Mouse (Mus musculus): ENCODE measurements around the gene Kitl. TPM values are rescaled to one million over a fixed set of nuclear protein-coding genes. Genes with fewer than 3 reads are reported as not detected.

The Kitl gene
- 20.4 and 21.6 TPM in 2 replicates for polyA plus RNA-seq (2015; fragmentation: Nextera tagmentation; extraction: Ambion mirVana)

GRCm38 (mm10) chr10:100015370-100016325, at the start of gene Kitl:
TSS of gene Kitl (plus strand) at chr10:100015630.
- H3K4me2 ChIP-seq (ENCODE audit: low read length) = peak within 1 kb of the TSS; percentile 98
- H3K4me1 ChIP-seq (replicated peaks; ENCODE audit: insufficient read depth, low read length) = 0 out of 2 replicates have a peak, but pooled peaks cover 3% of the 10 kb centered on the region
- peak within 1 kb of the TSS; percentile 85 for H3K4me3 ChIP-seq (replicated peaks; ENCODE audit: low read depth, low read length)
- H3K27ac ChIP-seq = peak within 1 kb of the TSS; percentile 70
- H3K9ac ChIP-seq (ENCODE audit: low read depth, low read length) = peak within 1 kb of the TSS; percentile 76
- under 1% methylated on average over 68 of the region's 70 CpGs for WGBS
- TF ChIP-seq CTCF (IDR thresholded peaks at IDR 0.05; ENCODE audit: low read depth) = no peak
- DNase-seq (ENCODE audit: low spot score) = peak; percentile 87
- H3K9me3 ChIP-seq (replicated peaks; ENCODE audit: low read length) = no peaks in the 10 kb centered on the region
- peak; percentile 76 for ATAC-seq (replicated peaks; ENCODE audit: low FRiP score, low read depth)
- H3K36me3 ChIP-seq (ENCODE audit: insufficient read depth, low read length) = no peaks in the 10 kb centered on the region
- no peaks in the 10 kb centered on the region for H3K27me3 ChIP-seq (ENCODE audit: insufficient read depth, low read length)

GRCm38 (mm10) chr10:99972866-99973265, 42.6 kb upstream of the Kitl start:
- H3K27ac ChIP-seq = no peak overlapping the region
- no peak for TF ChIP-seq CTCF (IDR thresholded peaks at IDR 0.05; ENCODE audit: low read depth)
- no peak overlapping the region for H3K4me3 ChIP-seq (replicated peaks; ENCODE audit: low read depth, low read length)
- H3K9ac ChIP-seq (ENCODE audit: low read depth, low read length) = no peak overlapping the region
- no peaks in the 10 kb centered on the region for H3K4me1 ChIP-seq (replicated peaks; ENCODE audit: insufficient read depth, low read length)
- no peaks in the 10 kb centered on the region for H3K9me3 ChIP-seq (replicated peaks; ENCODE audit: low read length)
- no peak overlapping the region for H3K4me2 ChIP-seq (ENCODE audit: low read length)
- no peaks in the 10 kb centered on the region for H3K36me3 ChIP-seq (ENCODE audit: insufficient read depth, low read length)
- no peak for DNase-seq (ENCODE audit: low spot score)
- 57% methylated on average over 8 of the region's 8 CpGs for WGBS
- ATAC-seq (replicated peaks; ENCODE audit: low FRiP score, low read depth) = no peak; the same call in 1 of the 2 replicates
- no peaks in the 10 kb centered on the region for H3K27me3 ChIP-seq (ENCODE audit: insufficient read depth, low read length)

- DNase-seq (ENCODE audit: low spot score) (no peak), ATAC-seq (replicated peaks; ENCODE audit: low FRiP score, low read depth) (no peak)
- Histone ChIP-seq H3K4me2 (ENCODE audit: low read length) (no peak overlapping the region), H3K4me3 (replicated peaks; ENCODE audit: low read depth, low read length) (no peak overlapping the region), H3K4me1 (replicated peaks; ENCODE audit: insufficient read depth, low read length) (no peaks in the 10 kb centered on the region), H3K27ac (no peak overlapping the region), H3K36me3 (ENCODE audit: insufficient read depth, low read length) (no peaks in the 10 kb centered on the region), H3K27me3 (ENCODE audit: insufficient read depth, low read length) (no peaks in the 10 kb centered on the region), H3K9me3 (replicated peaks; ENCODE audit: low read length) (no peaks in the 10 kb centered on the region), H3K9ac (ENCODE audit: low read depth, low read length) (no peak overlapping the region)
- no peak for TF ChIP-seq CTCF (IDR thresholded peaks at IDR 0.05; ENCODE audit: low read depth)
- 79% methylated on average over 3 of the region's 3 CpGs for WGBS
Observed at GRCm38 (mm10) chr10:99980096-99980495, 35.3 kb upstream of the Kitl start.

- TF ChIP-seq CTCF (IDR thresholded peaks at IDR 0.05; ENCODE audit: low read depth) = no peak
- no peaks in the 10 kb centered on the region for H3K36me3 ChIP-seq (ENCODE audit: insufficient read depth, low read length)
- no peak for ATAC-seq (replicated peaks; ENCODE audit: low FRiP score, low read depth)
Observed at GRCm38 (mm10) chr10:99980916-99981315, 34.5 kb upstream of the Kitl start.

GRCm38 (mm10) chr10:99981887-99982286, 33.5 kb upstream of the Kitl start:
- Histone ChIP-seq H3K27me3 (ENCODE audit: insufficient read depth, low read length) (no peaks in the 10 kb centered on the region), H3K9me3 (replicated peaks; ENCODE audit: low read length) (no peaks in the 10 kb centered on the region), H3K4me2 (ENCODE audit: low read length) (no peak overlapping the region), H3K4me1 (replicated peaks; ENCODE audit: insufficient read depth, low read length) (no peaks in the 10 kb centered on the region), H3K27ac (no peak overlapping the region), H3K4me3 (replicated peaks; ENCODE audit: low read depth, low read length) (no peak overlapping the region), H3K9ac (ENCODE audit: low read depth, low read length) (no peak overlapping the region), H3K36me3 (ENCODE audit: insufficient read depth, low read length) (no peaks in the 10 kb centered on the region)
- DNase-seq (ENCODE audit: low spot score) (no peak), ATAC-seq (replicated peaks; ENCODE audit: low FRiP score, low read depth) (no peak)
- WGBS = 87% methylated on average over 5 of the region's 5 CpGs
- TF ChIP-seq CTCF (IDR thresholded peaks at IDR 0.05; ENCODE audit: low read depth) = no peak

More at GRCm38 (mm10) chr10:99980916-99981315, 34.5 kb upstream of the Kitl start:
- H3K4me1 ChIP-seq (replicated peaks; ENCODE audit: insufficient read depth, low read length) = no peaks in the 10 kb centered on the region
- H3K9me3 ChIP-seq (replicated peaks; ENCODE audit: low read length) = no peaks in the 10 kb centered on the region
- no peak overlapping the region for H3K27ac ChIP-seq
- no peak overlapping the region for H3K4me2 ChIP-seq (ENCODE audit: low read length)
- H3K9ac ChIP-seq (ENCODE audit: low read depth, low read length) = no peak overlapping the region
- no peak overlapping the region for H3K4me3 ChIP-seq (replicated peaks; ENCODE audit: low read depth, low read length)
- no peaks in the 10 kb centered on the region for H3K27me3 ChIP-seq (ENCODE audit: insufficient read depth, low read length)
- DNase-seq (ENCODE audit: low spot score) = no peak
- 52% methylated on average over 2 of the region's 2 CpGs for WGBS

GRCm38 (mm10) chr10:99986745-99987144, 28.7 kb upstream of the Kitl start:
- Histone ChIP-seq H3K4me1 (replicated peaks; ENCODE audit: insufficient read depth, low read length) (no peaks in the 10 kb centered on the region), H3K4me2 (ENCODE audit: low read length) (peak overlapping the region; percentile 50), H3K9me3 (replicated peaks; ENCODE audit: low read length) (no peaks in the 10 kb centered on the region), H3K27ac (no peak overlapping the region), H3K4me3 (replicated peaks; ENCODE audit: low read depth, low read length) (peak overlapping the region; percentile 13; the same call in 1 of the 2 replicates), H3K36me3 (ENCODE audit: insufficient read depth, low read length) (no peaks in the 10 kb centered on the region), H3K27me3 (ENCODE audit: insufficient read depth, low read length) (no peaks in the 10 kb centered on the region), H3K9ac (ENCODE audit: low read depth, low read length) (no peak overlapping the region)
- no peak for ATAC-seq (replicated peaks; ENCODE audit: low FRiP score, low read depth)
- TF ChIP-seq CTCF (IDR thresholded peaks at IDR 0.05; ENCODE audit: low read depth) = no peak
- WGBS = 26% methylated on average over 8 of the region's 8 CpGs
- peak; percentile 41 for DNase-seq (ENCODE audit: low spot score)

All from kidney, postnatal 0 days (tissue).